Mouse (Mus musculus) right cerebral cortex, postnatal 10 days (tissue): Measurements from ENCODE around the gene Zmiz1.

Experiments used
- DNase-seq, 2 experiments: peaks; one replicate each; pipeline ENCODE4 v3.0.0; 2021; ENCODE audit warnings: low spot score in 2 of 2

Gene Zmiz1

GRCm38 (mm10) chr14:25639120-25639758, 180.3 kb downstream of the Zmiz1 start:
- DNase-seq = no peak

GRCm38 (mm10) chr14:25639979-25640378, 181.0 kb downstream of the Zmiz1 start:
- DNase-seq = no peak

- DNase-seq = no peak
Measured at GRCm38 (mm10) chr14:25640421-25641056, 181.6 kb downstream of the Zmiz1 start.

GRCm38 (mm10) chr14:25641067-25641466, 182.1 kb downstream of the Zmiz1 start:
- DNase-seq = no peak

- DNase-seq = no peak
Measured at GRCm38 (mm10) chr14:25645717-25646116, 186.7 kb downstream of the Zmiz1 start.

- peak; percentile 70 to 74 for DNase-seq
Measured at GRCm38 (mm10) chr14:25646161-25646621, 187.2 kb downstream of the Zmiz1 start.

GRCm38 (mm10) chr14:25651131-25651530, 192.1 kb downstream of the Zmiz1 start:
- no peak for DNase-seq

- DNase-seq = no peak
Measured at GRCm38 (mm10) chr14:25651905-25652304, 192.9 kb downstream of the Zmiz1 start.

- no peak for DNase-seq
Measured at GRCm38 (mm10) chr14:25654401-25655197, 195.6 kb downstream of the Zmiz1 start.

GRCm38 (mm10) chr14:25660661-25661060, 201.7 kb downstream of the Zmiz1 start:
- DNase-seq = no peak

GRCm38 (mm10) chr14:25661185-25661920, 202.4 kb downstream of the Zmiz1 start:
- no peak for DNase-seq

- no peak for DNase-seq
Measured at GRCm38 (mm10) chr14:25663649-25664309, 204.8 kb downstream of the Zmiz1 start.

GRCm38 (mm10) chr14:25664310-25664695, 205.3 kb downstream of the Zmiz1 start:
- no peak for DNase-seq

GRCm38 (mm10) chr14:25665314-25665970, 206.5 kb downstream of the Zmiz1 start:
- no peak for DNase-seq

- no peak for DNase-seq
Measured at GRCm38 (mm10) chr14:25666668-25667376, 207.8 kb downstream of the Zmiz1 start.

- DNase-seq = no peak
Measured at GRCm38 (mm10) chr14:25667587-25667986, 208.6 kb downstream of the Zmiz1 start.

GRCm38 (mm10) chr14:25679625-25680024, 220.6 kb downstream of the Zmiz1 start:
- no peak for DNase-seq

- DNase-seq = no peak
Measured at GRCm38 (mm10) chr14:25682020-25682419, 223.0 kb downstream of the Zmiz1 start.

- DNase-seq = no peak
Measured at GRCm38 (mm10) chr14:25686216-25686945, 227.4 kb downstream of the Zmiz1 start.
